Mouse (Mus musculus): ENCODE measurements at regions not wholly inside any gene's neighbourhood (a gene's known extent, or its start where the extent isn't known, plus 50 kb on each side); places are given as distances from the start of the nearest gene placed in this dataset.

- H3K36me3 ChIP-seq (ENCODE audit: control insufficient read depth, insufficient read depth, low read length) = no peaks in the 10 kb centered on the region
- ATAC-seq (replicated peaks; ENCODE audit: insufficient number of reproducible peaks, low FRiP score, low TSS enrichment) = no peak
- no peak overlapping the region for H3K4me2 ChIP-seq
- H3K27ac ChIP-seq (ENCODE audit: low read depth, low read length) = no peak overlapping the region
- WGBS (ENCODE audit: insufficient replicate concordance) = 62% methylated on average over 4 of the region's 4 CpGs
- H3K27me3 ChIP-seq (ENCODE audit: control insufficient read depth, insufficient read depth, low read length) = no peaks in the 10 kb centered on the region
- no peaks in the 10 kb centered on the region for H3K4me1 ChIP-seq (ENCODE audit: control insufficient read depth, insufficient read depth, low read length)
- H3K9ac ChIP-seq (ENCODE audit: low read depth, low read length) = no peak overlapping the region
- H3K4me3 ChIP-seq (ENCODE audit: low read depth, low read length) = no peak overlapping the region
- no peaks in the 10 kb centered on the region for H3K9me3 ChIP-seq (replicated peaks; ENCODE audit: control insufficient read depth, low read length)
These were observed 262.3 kb downstream of the Rps15a start for GRCm38 (mm10) chr7:117853716-117854115.

- H3K27me3 ChIP-seq (ENCODE audit: control insufficient read depth, insufficient read depth, low read length) = no peaks in the 10 kb centered on the region
- WGBS (ENCODE audit: insufficient replicate concordance) = 69% methylated on average over 2 of the region's 2 CpGs
- no peak overlapping the region for H3K4me2 ChIP-seq
- H3K4me3 ChIP-seq (ENCODE audit: low read depth, low read length) = no peak overlapping the region
- no peaks in the 10 kb centered on the region for H3K9me3 ChIP-seq (replicated peaks; ENCODE audit: control insufficient read depth, low read length)
- H3K9ac ChIP-seq (ENCODE audit: low read depth, low read length) = no peak overlapping the region
- no peak overlapping the region for H3K27ac ChIP-seq (ENCODE audit: low read depth, low read length)
- ATAC-seq (replicated peaks; ENCODE audit: insufficient number of reproducible peaks, low FRiP score, low TSS enrichment) = no peak
- H3K36me3 ChIP-seq (ENCODE audit: control insufficient read depth, insufficient read depth, low read length) = no peaks in the 10 kb centered on the region
- no peaks in the 10 kb centered on the region for H3K4me1 ChIP-seq (ENCODE audit: control insufficient read depth, insufficient read depth, low read length)
These were observed 263.1 kb downstream of the Rps15a start for GRCm38 (mm10) chr7:117852866-117853265.

- ATAC-seq (replicated peaks; ENCODE audit: insufficient number of reproducible peaks, low FRiP score, low TSS enrichment) = no peak
- H3K4me2 ChIP-seq = no peak overlapping the region
- WGBS (ENCODE audit: insufficient replicate concordance) = 90% methylated on average over 6 of the region's 6 CpGs
These were observed 265.2 kb downstream of the Rps15a start for GRCm38 (mm10) chr7:117850822-117851221.

GRCm38 (mm10) chr7:117846041-117846440 is 269.9 kb downstream of the Rps15a start:
- ATAC-seq (replicated peaks; ENCODE audit: insufficient number of reproducible peaks, low FRiP score, low TSS enrichment) = no peak
- WGBS (ENCODE audit: insufficient replicate concordance) = 76% methylated on average over 5 of the region's 5 CpGs

More at GRCm38 (mm10) chr7:117850822-117851221, 265.2 kb downstream of the Rps15a start:
- H3K4me3 ChIP-seq (ENCODE audit: low read depth, low read length) = no peak overlapping the region
- H3K4me1 ChIP-seq (ENCODE audit: control insufficient read depth, insufficient read depth, low read length) = no peaks in the 10 kb centered on the region
- no peak overlapping the region for H3K9ac ChIP-seq (ENCODE audit: low read depth, low read length)
- no peaks in the 10 kb centered on the region for H3K36me3 ChIP-seq (ENCODE audit: control insufficient read depth, insufficient read depth, low read length)
- H3K9me3 ChIP-seq (replicated peaks; ENCODE audit: control insufficient read depth, low read length) = no peaks in the 10 kb centered on the region
- no peak overlapping the region for H3K27ac ChIP-seq (ENCODE audit: low read depth, low read length)
- no peaks in the 10 kb centered on the region for H3K27me3 ChIP-seq (ENCODE audit: control insufficient read depth, insufficient read depth, low read length)

GRCm38 (mm10) chr7:117842780-117843179 is 273.2 kb downstream of the Rps15a start:
- Histone ChIP-seq H3K9me3 (replicated peaks; ENCODE audit: control insufficient read depth, low read length) (no peaks in the 10 kb centered on the region), H3K36me3 (ENCODE audit: control insufficient read depth, insufficient read depth, low read length) (no peaks in the 10 kb centered on the region), H3K9ac (ENCODE audit: low read depth, low read length) (no peak overlapping the region), H3K27me3 (ENCODE audit: control insufficient read depth, insufficient read depth, low read length) (no peaks in the 10 kb centered on the region), H3K4me1 (ENCODE audit: control insufficient read depth, insufficient read depth, low read length) (no peaks in the 10 kb centered on the region), H3K27ac (ENCODE audit: low read depth, low read length) (no peak overlapping the region), H3K4me3 (ENCODE audit: low read depth, low read length) (no peak overlapping the region), H3K4me2 (no peak overlapping the region)
- ATAC-seq (replicated peaks; ENCODE audit: insufficient number of reproducible peaks, low FRiP score, low TSS enrichment) = no peak
- WGBS (ENCODE audit: insufficient replicate concordance) = 48% methylated on average over 5 of the region's 5 CpGs

More at GRCm38 (mm10) chr7:117846041-117846440, 269.9 kb downstream of the Rps15a start:
- Histone ChIP-seq H3K27me3 (ENCODE audit: control insufficient read depth, insufficient read depth, low read length) (no peaks in the 10 kb centered on the region), H3K4me2 (no peak overlapping the region), H3K9me3 (replicated peaks; ENCODE audit: control insufficient read depth, low read length) (no peaks in the 10 kb centered on the region), H3K36me3 (ENCODE audit: control insufficient read depth, insufficient read depth, low read length) (no peaks in the 10 kb centered on the region), H3K4me3 (ENCODE audit: low read depth, low read length) (no peak overlapping the region), H3K4me1 (ENCODE audit: control insufficient read depth, insufficient read depth, low read length) (no peaks in the 10 kb centered on the region), H3K27ac (ENCODE audit: low read depth, low read length) (no peak overlapping the region), H3K9ac (ENCODE audit: low read depth, low read length) (no peak overlapping the region)

GRCm38 (mm10) chr7:117795035-117795434 is 321.0 kb downstream of the Rps15a start:
- no peaks in the 10 kb centered on the region for H3K9me3 ChIP-seq (replicated peaks; ENCODE audit: control insufficient read depth, low read length)
- no peaks in the 10 kb centered on the region for H3K4me1 ChIP-seq (ENCODE audit: control insufficient read depth, insufficient read depth, low read length)
- H3K4me3 ChIP-seq (ENCODE audit: low read depth, low read length) = no peak overlapping the region
- H3K9ac ChIP-seq (ENCODE audit: low read depth, low read length) = no peak overlapping the region
- no peak overlapping the region for H3K4me2 ChIP-seq
- ATAC-seq (replicated peaks; ENCODE audit: insufficient number of reproducible peaks, low FRiP score, low TSS enrichment) = no peak
- WGBS (ENCODE audit: insufficient replicate concordance) = 32% methylated on average over 3 of the region's 3 CpGs
- no peak overlapping the region for H3K27ac ChIP-seq (ENCODE audit: low read depth, low read length)
- no peaks in the 10 kb centered on the region for H3K27me3 ChIP-seq (ENCODE audit: control insufficient read depth, insufficient read depth, low read length)
- H3K36me3 ChIP-seq (ENCODE audit: control insufficient read depth, insufficient read depth, low read length) = no peaks in the 10 kb centered on the region

- no peaks in the 10 kb centered on the region for H3K4me1 ChIP-seq (ENCODE audit: control insufficient read depth, insufficient read depth, low read length)
- H3K9me3 ChIP-seq (replicated peaks; ENCODE audit: control insufficient read depth, low read length) = no peaks in the 10 kb centered on the region
- H3K4me3 ChIP-seq (ENCODE audit: low read depth, low read length) = no peak overlapping the region
- no peak overlapping the region for H3K27ac ChIP-seq (ENCODE audit: low read depth, low read length)
- no peaks in the 10 kb centered on the region for H3K27me3 ChIP-seq (ENCODE audit: control insufficient read depth, insufficient read depth, low read length)
- WGBS (ENCODE audit: insufficient replicate concordance) = 73% methylated on average over 6 of the region's 6 CpGs
- no peak overlapping the region for H3K4me2 ChIP-seq
- no peak overlapping the region for H3K9ac ChIP-seq (ENCODE audit: low read depth, low read length)
- no peaks in the 10 kb centered on the region for H3K36me3 ChIP-seq (ENCODE audit: control insufficient read depth, insufficient read depth, low read length)
- ATAC-seq (replicated peaks; ENCODE audit: insufficient number of reproducible peaks, low FRiP score, low TSS enrichment) = no peak
These were observed 322.0 kb downstream of the Rps15a start for GRCm38 (mm10) chr7:117793991-117794390.

- H3K27ac ChIP-seq (ENCODE audit: low read depth, low read length) = no peak overlapping the region
- WGBS (ENCODE audit: insufficient replicate concordance) = 84% methylated on average over 4 of the region's 4 CpGs
- H3K9me3 ChIP-seq (replicated peaks; ENCODE audit: control insufficient read depth, low read length) = no peaks in the 10 kb centered on the region
These were observed 323.5 kb downstream of the Rps15a start for GRCm38 (mm10) chr7:117792456-117792855.

GRCm38 (mm10) chr7:117778996-117779395 is 337.0 kb downstream of the Rps15a start:
- Histone ChIP-seq H3K9me3 (replicated peaks; ENCODE audit: control insufficient read depth, low read length) (no peaks in the 10 kb centered on the region), H3K27me3 (ENCODE audit: control insufficient read depth, insufficient read depth, low read length) (no peaks in the 10 kb centered on the region), H3K36me3 (ENCODE audit: control insufficient read depth, insufficient read depth, low read length) (no peaks in the 10 kb centered on the region), H3K4me1 (ENCODE audit: control insufficient read depth, insufficient read depth, low read length) (no peaks in the 10 kb centered on the region), H3K27ac (ENCODE audit: low read depth, low read length) (no peak overlapping the region), H3K4me2 (no peak overlapping the region), H3K4me3 (ENCODE audit: low read depth, low read length) (no peak overlapping the region), H3K9ac (ENCODE audit: low read depth, low read length) (no peak overlapping the region)
- no peak for ATAC-seq (replicated peaks; ENCODE audit: insufficient number of reproducible peaks, low FRiP score, low TSS enrichment)
- WGBS (ENCODE audit: insufficient replicate concordance) = 75% methylated on average over 4 of the region's 4 CpGs

More at GRCm38 (mm10) chr7:117792456-117792855, 323.5 kb downstream of the Rps15a start:
- no peak overlapping the region for H3K4me2 ChIP-seq
- no peaks in the 10 kb centered on the region for H3K4me1 ChIP-seq (ENCODE audit: control insufficient read depth, insufficient read depth, low read length)
- H3K9ac ChIP-seq (ENCODE audit: low read depth, low read length) = no peak overlapping the region
- no peak for ATAC-seq (replicated peaks; ENCODE audit: insufficient number of reproducible peaks, low FRiP score, low TSS enrichment)
- no peaks in the 10 kb centered on the region for H3K36me3 ChIP-seq (ENCODE audit: control insufficient read depth, insufficient read depth, low read length)
- no peaks in the 10 kb centered on the region for H3K27me3 ChIP-seq (ENCODE audit: control insufficient read depth, insufficient read depth, low read length)
- no peak overlapping the region for H3K4me3 ChIP-seq (ENCODE audit: low read depth, low read length)
